Mouse (Mus musculus): ENCODE results near the gene Dis3. TPM values are rescaled to one million over a fixed set of nuclear protein-coding genes. Genes with fewer than 3 reads are reported as not detected.

Dis3 gene
- polyA plus RNA-seq, 1 experiment from 2014 or later, result 20.2 TPM

GRCm38 (mm10) chr14:99099967-99100587 is 507 bp upstream of the Dis3 start:
- no peak for TF ChIP-seq CTCF (IDR thresholded peaks at IDR 0.05; ENCODE audit: low read depth)
- WGBS, result 7% methylated on average over 20 of the region's 20 CpGs
- Histone ChIP-seq H3K4me1 (replicated peaks; ENCODE audit: insufficient read depth, low read length) (no peaks in the 10 kb centered on the region), H3K4me2 (ENCODE audit: low read length) (peak overlapping the region; percentile 66), H3K36me3 (ENCODE audit: insufficient read depth, low read length) (peaks cover 31% of the 10 kb centered on the region), H3K9ac (ENCODE audit: low read depth, low read length) (peak overlapping the region; percentile 59), H3K9me3 (replicated peaks; ENCODE audit: low read length) (no peaks in the 10 kb centered on the region), H3K4me3 (replicated peaks; ENCODE audit: low read depth, low read length) (peak overlapping the region; percentile 63), H3K27me3 (ENCODE audit: insufficient read depth, low read length) (no peaks in the 10 kb centered on the region), H3K27ac (0 out of 2 replicates have a peak overlapping the region, but pooled peaks have one; percentile 36)
- ATAC-seq (replicated peaks; ENCODE audit: low FRiP score, low read depth), result no peak
- peak; percentile 68 for DNase-seq (ENCODE audit: low spot score)

- H3K36me3 ChIP-seq (ENCODE audit: insufficient read depth, low read length), result peaks cover 60% of the 10 kb centered on the region
- H3K4me3 ChIP-seq (replicated peaks; ENCODE audit: low read depth, low read length), result no peak overlapping the region
- no peak overlapping the region for H3K4me2 ChIP-seq (ENCODE audit: low read length)
- H3K27me3 ChIP-seq (ENCODE audit: insufficient read depth, low read length), result no peaks in the 10 kb centered on the region
- WGBS, result 92% methylated on average over 7 of the region's 7 CpGs
- H3K27ac ChIP-seq, result no peak overlapping the region
- no peak for TF ChIP-seq CTCF (IDR thresholded peaks at IDR 0.05; ENCODE audit: low read depth)
- no peaks in the 10 kb centered on the region for H3K4me1 ChIP-seq (replicated peaks; ENCODE audit: insufficient read depth, low read length)
- ATAC-seq (replicated peaks; ENCODE audit: low FRiP score, low read depth) (no peak), DNase-seq (ENCODE audit: low spot score) (no peak)
- H3K9me3 ChIP-seq (replicated peaks; ENCODE audit: low read length), result no peaks in the 10 kb centered on the region
- no peak overlapping the region for H3K9ac ChIP-seq (ENCODE audit: low read depth, low read length)
These were observed 10.6 kb downstream of the Dis3 start for GRCm38 (mm10) chr14:99088947-99089346.

GRCm38 (mm10) chr14:99071146-99071545 is 28.4 kb downstream of the Dis3 start:
- Histone ChIP-seq H3K9ac (ENCODE audit: low read depth, low read length) (no peak overlapping the region), H3K4me3 (replicated peaks; ENCODE audit: low read depth, low read length) (no peak overlapping the region), H3K27ac (no peak overlapping the region), H3K9me3 (replicated peaks; ENCODE audit: low read length) (no peaks in the 10 kb centered on the region), H3K27me3 (ENCODE audit: insufficient read depth, low read length) (no peaks in the 10 kb centered on the region), H3K36me3 (ENCODE audit: insufficient read depth, low read length) (peaks cover 24% of the 10 kb centered on the region), H3K4me1 (replicated peaks; ENCODE audit: insufficient read depth, low read length) (no peaks in the 10 kb centered on the region), H3K4me2 (ENCODE audit: low read length) (no peak overlapping the region)
- no peak for TF ChIP-seq CTCF (IDR thresholded peaks at IDR 0.05; ENCODE audit: low read depth)
- WGBS, result 93% methylated on average over 4 of the region's 4 CpGs
- ATAC-seq (replicated peaks; ENCODE audit: low FRiP score, low read depth), result no peak
- DNase-seq (ENCODE audit: low spot score), result no peak

GRCm38 (mm10) chr14:99063091-99063490 is 36.5 kb downstream of the Dis3 start:
- Histone ChIP-seq H3K27me3 (ENCODE audit: insufficient read depth, low read length) (no peaks in the 10 kb centered on the region), H3K9ac (ENCODE audit: low read depth, low read length) (no peak overlapping the region), H3K4me3 (replicated peaks; ENCODE audit: low read depth, low read length) (no peak overlapping the region), H3K4me1 (replicated peaks; ENCODE audit: insufficient read depth, low read length) (no peaks in the 10 kb centered on the region), H3K27ac (no peak overlapping the region), H3K4me2 (ENCODE audit: low read length) (no peak overlapping the region), H3K9me3 (replicated peaks; ENCODE audit: low read length) (no peaks in the 10 kb centered on the region), H3K36me3 (ENCODE audit: insufficient read depth, low read length) (peaks cover 36% of the 10 kb centered on the region)
- DNase-seq (ENCODE audit: low spot score), result no peak
- WGBS, result 98% methylated on average over 2 of the region's 2 CpGs
- no peak for ATAC-seq (replicated peaks; ENCODE audit: low FRiP score, low read depth)
- no peak for TF ChIP-seq CTCF (IDR thresholded peaks at IDR 0.05; ENCODE audit: low read depth)

GRCm38 (mm10) chr14:99060616-99061015 is 39.0 kb downstream of the Dis3 start:
- Histone ChIP-seq H3K4me2 (ENCODE audit: low read length) (no peak overlapping the region), H3K9ac (ENCODE audit: low read depth, low read length) (no peak overlapping the region), H3K9me3 (replicated peaks; ENCODE audit: low read length) (no peaks in the 10 kb centered on the region), H3K27ac (no peak overlapping the region), H3K27me3 (ENCODE audit: insufficient read depth, low read length) (no peaks in the 10 kb centered on the region), H3K4me3 (replicated peaks; ENCODE audit: low read depth, low read length) (no peak overlapping the region), H3K4me1 (replicated peaks; ENCODE audit: insufficient read depth, low read length) (no peaks in the 10 kb centered on the region), H3K36me3 (ENCODE audit: insufficient read depth, low read length) (peaks cover 41% of the 10 kb centered on the region)
- WGBS, result 92% methylated on average over 12 of the region's 12 CpGs
- TF ChIP-seq CTCF (IDR thresholded peaks at IDR 0.05; ENCODE audit: low read depth), result no peak
- no peak for ATAC-seq (replicated peaks; ENCODE audit: low FRiP score, low read depth)
- no peak for DNase-seq (ENCODE audit: low spot score)

- no peak for TF ChIP-seq CTCF (IDR thresholded peaks at IDR 0.05; ENCODE audit: low read depth)
- 71% methylated on average over 7 of the region's 7 CpGs for WGBS
- DNase-seq (ENCODE audit: low spot score), result peak; percentile 35
- Histone ChIP-seq H3K9ac (ENCODE audit: low read depth, low read length) (no peak overlapping the region), H3K9me3 (replicated peaks; ENCODE audit: low read length) (no peaks in the 10 kb centered on the region), H3K4me3 (replicated peaks; ENCODE audit: low read depth, low read length) (no peak overlapping the region), H3K27me3 (ENCODE audit: insufficient read depth, low read length) (no peaks in the 10 kb centered on the region), H3K4me2 (ENCODE audit: low read length) (no peak overlapping the region), H3K4me1 (replicated peaks; ENCODE audit: insufficient read depth, low read length) (no peaks in the 10 kb centered on the region), H3K36me3 (ENCODE audit: insufficient read depth, low read length) (peaks cover 35% of the 10 kb centered on the region), H3K27ac (no peak overlapping the region)
- ATAC-seq (replicated peaks; ENCODE audit: low FRiP score, low read depth), result no peak
These were observed 40.5 kb downstream of the Dis3 start for GRCm38 (mm10) chr14:99058959-99059586.
